Mouse (Mus musculus) thymus, adult 18-20 months (tissue): ENCODE measurements around the gene Adra2b.

Experiments
- DNase-seq, 2 experiments: peaks; one replicate each; pipeline ENCODE4 v3.0.0; 2022; ENCODE audit warnings: mixed read lengths in 2 of 2

The Adra2b gene

DNA sequence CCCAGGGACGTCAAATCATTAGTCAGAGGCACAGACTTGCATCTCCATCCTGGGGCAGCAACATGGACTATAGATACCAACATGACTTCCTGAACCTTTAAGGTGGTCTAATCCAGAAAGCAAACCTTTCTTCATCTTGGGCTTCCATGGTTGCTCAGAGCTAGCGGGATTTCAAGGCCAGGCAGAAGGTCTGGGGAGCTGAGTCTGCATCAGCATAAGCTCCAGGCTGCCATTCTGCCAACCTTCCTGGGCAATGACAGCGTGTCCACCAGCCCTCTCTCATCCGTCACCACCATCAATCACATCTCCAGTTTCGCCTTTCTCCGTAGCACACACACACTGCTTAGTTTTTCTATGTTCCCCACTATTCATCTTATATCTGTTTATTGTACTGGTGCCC, 23.7 kb upstream of the Adra2b start:
- DNase-seq = peak in 1 of 2 experiments; percentile 1

- peak; percentile 40 to 66 for DNase-seq
These were observed 21.8 kb upstream of the Adra2b start for GRCm38 (mm10) chr2:127341159-127341558.

DNA sequence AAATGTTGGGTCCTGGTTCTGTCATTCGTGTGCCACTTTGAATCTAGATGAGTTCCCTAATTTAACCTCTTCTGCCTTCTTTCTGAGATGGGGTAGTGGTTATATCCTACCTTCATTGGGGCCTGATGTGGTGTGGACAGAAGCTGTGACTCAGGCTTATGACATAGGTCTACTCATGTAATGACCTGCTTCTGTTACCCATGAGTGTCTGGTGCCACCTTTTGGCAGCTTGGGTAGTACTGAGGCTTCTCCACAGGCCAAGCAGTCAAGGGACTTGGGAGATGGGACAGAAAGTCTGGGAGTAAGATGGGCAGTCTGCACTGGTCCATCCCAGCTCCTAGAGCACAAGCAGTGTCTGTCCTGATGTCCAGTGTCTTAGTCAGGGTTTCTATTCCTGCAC, 16.7 kb upstream of the Adra2b start:
- DNase-seq = no peak

DNA sequence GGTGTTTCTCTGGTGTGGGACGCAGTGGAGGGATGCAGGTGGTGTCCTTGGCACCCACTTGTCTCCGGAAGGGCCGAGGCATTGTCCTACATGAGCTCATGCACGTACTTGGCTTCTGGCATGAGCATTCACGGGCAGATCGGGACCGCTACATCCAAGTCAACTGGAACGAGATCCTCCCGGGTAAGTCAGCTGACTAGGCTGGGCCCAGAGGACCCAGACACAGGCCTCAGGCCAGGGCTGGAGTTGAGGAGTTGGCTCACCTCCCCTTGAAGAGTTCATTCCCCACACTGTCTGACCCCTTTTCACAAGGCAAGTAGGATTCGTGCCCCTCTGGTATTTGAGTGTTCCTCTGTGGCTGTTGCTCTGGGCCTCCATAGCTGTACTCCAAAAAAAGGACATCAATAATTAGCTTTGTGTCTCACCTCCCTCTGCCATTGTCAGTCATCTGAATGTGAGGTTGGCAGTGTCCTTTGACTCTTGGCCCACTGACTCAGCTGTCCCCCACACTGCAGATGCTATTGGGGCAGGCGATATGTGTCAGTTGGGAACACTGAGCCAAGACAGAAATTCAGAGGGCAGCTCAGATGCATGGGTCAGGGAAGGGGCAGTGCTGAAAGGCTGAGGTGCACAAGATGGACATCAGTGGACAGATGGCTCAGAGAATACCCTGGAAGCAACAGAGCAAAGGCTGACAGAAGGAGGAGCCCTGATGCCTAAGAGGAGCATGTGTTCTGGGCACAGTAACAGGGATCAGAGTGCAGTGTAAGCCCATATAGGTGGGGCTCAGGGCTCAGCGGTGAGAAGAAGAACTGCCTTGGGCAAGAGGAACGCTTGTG, 15.6 kb upstream of the Adra2b start:
- DNase-seq = no peak

- no peak for DNase-seq
These were observed 9.1 kb upstream of the Adra2b start for GRCm38 (mm10) chr2:127353881-127354280.

GRCm38 (mm10) chr2:127363282-127363652, 259 bp downstream of the Adra2b start:
- DNase-seq = no peak

DNA sequence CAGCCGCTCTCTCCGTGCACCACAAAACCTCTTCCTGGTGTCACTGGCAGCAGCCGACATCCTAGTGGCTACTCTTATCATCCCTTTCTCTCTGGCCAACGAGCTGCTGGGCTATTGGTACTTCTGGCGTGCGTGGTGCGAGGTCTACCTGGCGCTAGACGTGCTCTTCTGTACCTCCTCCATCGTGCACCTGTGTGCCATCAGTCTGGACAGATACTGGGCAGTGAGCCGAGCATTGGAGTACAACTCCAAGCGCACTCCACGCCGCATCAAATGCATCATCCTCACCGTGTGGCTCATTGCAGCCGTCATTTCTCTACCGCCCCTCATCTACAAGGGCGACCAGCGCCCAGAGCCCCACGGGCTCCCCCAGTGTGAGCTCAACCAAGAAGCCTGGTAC, 688 bp downstream of the Adra2b start:
- DNase-seq = no peak

DNA sequence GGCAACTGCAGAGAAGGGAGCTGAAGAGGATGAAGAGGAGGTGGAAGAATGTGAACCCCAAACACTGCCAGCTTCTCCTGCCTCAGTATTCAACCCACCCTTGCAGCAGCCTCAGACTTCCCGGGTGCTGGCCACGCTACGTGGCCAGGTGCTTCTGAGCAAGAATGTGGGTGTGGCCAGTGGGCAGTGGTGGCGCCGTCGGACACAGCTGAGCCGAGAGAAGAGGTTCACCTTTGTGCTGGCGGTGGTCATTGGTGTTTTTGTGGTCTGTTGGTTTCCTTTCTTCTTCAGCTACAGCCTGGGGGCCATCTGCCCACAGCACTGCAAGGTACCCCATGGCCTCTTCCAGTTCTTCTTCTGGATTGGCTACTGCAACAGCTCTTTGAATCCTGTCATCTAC, 1.4 kb downstream of the Adra2b start:
- DNase-seq = no peak

DNA sequence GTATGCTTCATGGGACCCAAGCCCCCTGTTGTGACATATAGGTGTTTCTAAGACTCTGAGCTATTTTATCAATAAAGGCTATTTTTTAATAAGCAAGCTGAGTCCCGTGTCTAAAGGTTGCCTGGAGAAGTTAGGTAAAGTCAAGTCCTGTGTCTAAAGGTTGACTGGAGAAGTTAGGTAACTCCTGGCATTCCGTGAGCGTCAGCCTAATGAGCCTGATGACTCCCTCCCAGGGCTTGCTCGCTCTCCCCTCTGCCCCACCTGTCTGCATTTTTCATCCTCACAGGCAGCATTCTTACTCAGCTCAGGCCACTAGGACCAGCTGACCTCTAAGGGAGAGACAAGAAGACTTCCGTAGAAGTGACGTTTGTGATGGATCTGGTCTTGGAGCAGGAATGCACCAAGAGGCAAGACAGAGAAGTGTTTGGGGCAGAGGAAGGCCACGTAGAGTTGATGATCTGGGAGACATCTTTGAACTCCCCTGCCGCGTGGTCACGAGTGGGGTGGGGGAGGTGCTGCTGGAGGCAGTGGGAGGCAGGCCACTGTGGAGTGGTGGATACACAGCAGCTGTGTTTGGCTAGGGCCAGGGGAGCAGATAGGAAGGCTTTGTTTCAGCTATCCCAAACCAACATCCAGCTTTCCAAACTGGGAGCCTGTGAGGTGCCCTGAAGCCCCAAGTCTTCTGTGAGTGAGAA, 4.3 kb downstream of the Adra2b start:
- no peak for DNase-seq

DNA sequence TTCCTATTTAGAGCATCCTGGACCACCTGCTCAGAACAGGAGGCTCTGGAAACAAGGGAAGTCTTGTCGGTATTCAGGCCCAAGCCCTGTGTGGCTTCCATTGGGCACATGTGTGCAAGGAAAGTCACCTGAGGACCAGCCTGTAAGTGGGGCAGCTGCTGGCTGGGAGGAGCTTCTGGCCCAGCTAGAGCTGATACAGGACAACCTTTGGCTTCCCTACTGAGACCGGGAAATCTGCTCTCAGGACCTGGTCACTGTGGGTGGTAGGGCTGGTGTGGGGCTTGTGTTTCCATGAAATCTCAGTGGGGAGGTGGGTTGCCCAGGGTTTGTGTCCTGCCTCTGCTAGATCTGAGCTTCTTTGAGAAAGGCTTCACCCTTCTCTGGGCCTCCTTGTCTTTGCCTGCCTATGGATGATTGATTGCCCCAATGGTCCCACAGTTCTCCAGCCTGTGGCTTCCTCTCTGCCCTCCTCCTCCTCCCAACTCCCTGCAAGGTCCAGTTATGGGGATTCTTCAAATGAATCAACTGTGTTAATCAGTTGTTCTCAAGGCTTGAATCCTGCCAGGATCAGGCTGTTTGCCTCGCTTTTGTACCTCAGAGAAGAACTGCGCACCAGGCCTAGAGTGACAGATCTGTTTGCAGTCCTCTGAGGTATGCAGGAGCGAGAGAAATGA, 6.8 kb downstream of the Adra2b start:
- no peak for DNase-seq

DNA sequence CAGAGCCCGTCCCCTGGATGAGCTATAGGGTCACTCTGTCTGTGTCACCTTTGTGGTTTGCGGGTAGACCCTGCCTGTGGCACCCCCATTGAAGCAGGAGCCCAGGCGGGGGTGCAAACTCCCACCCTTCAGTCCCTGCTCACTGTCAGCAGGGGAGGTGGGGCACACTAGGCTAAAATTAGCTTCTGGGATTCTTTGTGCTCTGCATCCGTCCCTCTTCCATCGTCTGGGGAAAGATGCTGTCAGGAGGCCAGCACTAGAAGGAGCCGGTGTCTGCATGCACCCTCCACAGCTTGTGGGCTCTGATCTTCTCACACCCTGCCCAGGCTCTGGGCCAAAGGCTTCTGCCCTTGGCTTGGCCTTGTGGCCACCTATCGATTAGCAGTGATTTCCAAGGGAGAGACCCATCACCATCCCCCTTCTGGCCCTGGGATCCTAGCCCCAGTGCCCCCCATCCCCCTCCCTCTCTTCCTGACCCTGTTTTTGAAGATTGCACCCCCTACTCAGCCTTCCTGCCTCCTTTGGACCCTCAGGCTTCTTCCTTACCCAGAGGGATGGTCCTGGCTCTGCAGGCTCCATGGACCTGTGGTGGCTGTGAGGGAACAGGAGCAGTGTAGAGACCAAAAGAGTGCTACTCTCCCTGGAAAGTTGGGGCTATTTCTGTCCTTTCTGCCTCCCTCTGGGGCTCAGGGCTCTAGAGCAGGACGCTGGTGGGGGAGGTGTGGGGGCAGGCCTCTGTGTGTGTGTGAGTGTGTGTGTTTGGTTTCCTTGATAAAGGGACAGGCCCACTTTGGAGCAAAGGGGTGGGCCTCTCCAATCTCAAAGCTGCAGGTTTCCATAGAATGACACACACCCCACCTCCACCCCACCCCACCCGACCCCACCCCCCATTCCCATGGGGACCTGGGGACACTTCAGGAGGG, 7.8 kb downstream of the Adra2b start:
- no peak for DNase-seq

- DNase-seq = no peak
These were observed 8.5 kb downstream of the Adra2b start for GRCm38 (mm10) chr2:127371484-127371861.

- DNase-seq = no peak
These were observed 9.1 kb downstream of the Adra2b start for GRCm38 (mm10) chr2:127372082-127372481.

- no peak for DNase-seq
These were observed 11.1 kb downstream of the Adra2b start for GRCm38 (mm10) chr2:127374131-127374530.

DNA sequence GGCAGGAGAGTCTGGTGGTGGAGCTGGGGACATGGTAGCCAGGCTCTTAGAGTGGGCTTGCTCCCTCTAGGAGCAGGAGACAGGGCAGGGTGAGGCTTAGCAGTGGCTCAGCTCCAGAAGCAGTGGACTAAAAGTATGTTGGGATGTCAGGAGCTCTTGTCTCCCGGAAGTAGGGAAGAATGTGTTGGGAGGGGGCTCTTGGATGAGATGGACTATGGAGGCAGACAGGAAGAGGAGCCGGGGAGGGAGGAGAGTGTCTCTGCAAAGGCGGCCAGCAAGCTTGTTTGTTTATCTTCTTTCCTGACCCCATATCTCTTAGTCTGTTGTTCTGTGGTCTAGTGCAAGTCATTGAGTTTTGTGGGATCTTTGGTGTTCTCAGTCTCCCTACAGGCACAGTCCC, 12.1 kb downstream of the Adra2b start:
- no peak for DNase-seq

DNA sequence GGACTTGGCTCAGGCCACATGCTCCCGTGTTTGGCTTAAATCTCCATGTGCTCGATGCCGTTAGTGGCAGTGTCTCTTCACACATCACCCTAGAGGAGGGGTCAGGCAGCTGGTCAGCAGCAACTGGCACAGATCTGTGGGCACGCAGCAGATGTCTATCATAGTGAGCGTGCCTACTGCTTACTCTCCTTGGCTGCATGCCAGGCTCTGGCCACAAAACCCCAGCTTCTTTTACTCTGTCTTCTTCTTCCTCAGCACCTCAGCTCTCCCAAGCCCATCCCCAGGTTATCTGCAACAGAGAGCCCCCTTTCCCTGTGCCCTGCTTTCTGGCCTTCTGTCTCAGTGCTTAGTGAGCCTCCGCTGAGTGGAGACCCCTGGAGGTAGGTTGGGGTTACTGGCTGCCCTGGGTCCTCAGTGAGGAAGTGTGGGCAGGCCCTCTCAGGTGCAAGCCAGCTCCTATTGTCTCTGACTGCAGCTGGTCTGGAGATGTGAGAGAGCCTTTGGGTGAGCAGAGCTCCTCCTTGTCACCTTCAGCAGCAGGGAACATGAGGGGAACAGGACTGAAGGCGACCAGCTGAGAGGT, 12.8 kb downstream of the Adra2b start:
- DNase-seq = peak; percentile 11 to 23

DNA sequence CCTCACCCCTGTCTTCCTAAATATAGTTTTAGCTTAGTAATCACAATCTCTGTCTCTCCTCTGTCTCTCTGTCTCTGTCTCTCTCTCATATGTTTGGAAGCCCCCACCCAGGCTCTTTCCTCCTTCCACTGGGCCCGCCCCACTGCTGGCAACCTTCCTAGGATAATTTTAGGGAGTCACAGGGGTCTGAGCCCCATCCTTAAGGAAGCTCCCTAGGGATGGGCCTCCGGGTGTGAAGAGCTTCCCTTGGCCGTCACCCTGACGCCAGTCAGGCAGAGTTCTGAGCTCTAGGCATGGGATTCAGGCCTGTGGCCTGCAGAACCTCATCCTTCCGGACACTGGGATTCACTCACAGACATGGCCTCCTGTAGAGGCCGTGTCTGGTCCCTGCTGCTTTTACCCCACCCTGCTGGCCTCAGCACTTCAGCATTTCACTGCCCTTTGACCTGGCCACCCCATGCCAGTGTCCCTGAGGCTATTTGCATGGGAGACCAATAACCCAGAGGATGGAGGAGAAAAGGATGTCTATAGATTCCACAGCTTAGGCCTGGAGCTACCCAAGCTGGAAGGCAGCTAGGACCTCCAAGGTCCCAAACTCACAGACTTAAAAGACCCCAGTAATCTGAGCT, 13.5 kb downstream of the Adra2b start:
- no peak for DNase-seq

DNA sequence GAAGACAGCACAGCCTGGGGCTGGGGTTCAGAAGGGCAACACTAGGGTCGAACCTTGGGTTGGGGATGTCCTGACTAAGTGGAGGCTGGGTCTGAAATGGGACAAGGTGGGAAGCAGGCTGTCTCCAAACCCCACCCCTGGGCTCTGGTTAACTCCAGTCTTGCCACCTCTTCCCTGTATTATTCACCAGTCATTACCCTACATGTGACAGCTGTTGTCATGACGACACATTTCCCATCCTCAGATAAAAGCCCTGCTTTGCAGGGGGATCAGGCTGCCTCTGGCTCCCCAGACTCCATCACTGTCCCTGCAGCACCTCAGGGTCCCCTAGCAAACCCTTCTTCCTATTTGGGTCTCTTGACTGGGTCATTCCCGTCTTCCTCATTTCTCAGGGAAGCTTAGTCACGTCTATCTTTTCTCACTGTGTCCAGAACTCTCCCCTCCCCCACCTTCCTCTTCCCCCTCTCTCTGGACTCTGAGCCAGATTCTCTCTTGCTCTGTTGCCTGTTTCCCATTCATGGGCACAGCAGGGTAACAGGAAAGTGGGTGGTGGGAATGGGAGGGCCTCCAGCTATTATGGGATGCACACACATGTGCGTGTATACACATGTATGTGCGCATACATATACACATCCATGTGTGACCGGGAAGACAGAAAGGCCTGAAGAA, 15.1 kb downstream of the Adra2b start:
- DNase-seq = no peak

DNA sequence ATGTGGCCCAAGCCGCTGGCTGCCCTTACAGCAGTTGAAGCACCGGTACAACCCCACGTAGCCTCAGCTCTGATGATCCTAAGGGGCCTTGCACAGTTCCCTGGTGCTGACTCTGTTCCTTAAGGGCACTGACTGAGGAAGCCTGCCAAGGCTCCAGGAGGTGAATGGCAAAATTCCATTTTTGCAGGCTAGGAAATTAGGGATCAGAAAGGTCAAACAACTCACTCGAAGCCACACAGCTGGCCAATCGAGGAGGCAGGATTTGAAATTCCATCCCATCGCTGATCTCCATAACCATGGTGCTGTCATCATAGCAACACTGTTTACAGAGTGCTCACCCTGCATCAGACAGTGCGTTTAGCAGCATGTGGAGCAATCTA, 15.6 kb downstream of the Adra2b start:
- DNase-seq = no peak

- DNase-seq = no peak
These were observed 16.2 kb downstream of the Adra2b start for GRCm38 (mm10) chr2:127379250-127379649.

- DNase-seq = no peak
These were observed 20.9 kb downstream of the Adra2b start for GRCm38 (mm10) chr2:127383881-127384280.
